Mouse (Mus musculus) naive thymus-derived CD4-positive, alpha-beta T cell, adult 2 months (primary cell): ENCODE measurements at regions not wholly inside any gene's neighbourhood (a gene's known extent, or its start where the extent isn't known, plus 50 kb on each side); places are given as distances from the start of the nearest gene placed in this dataset.
"Not testable (repeated sequence)": the region's sequence is repeated elsewhere in the genome, so short reads cannot be mapped to it uniquely, and the experiment has no call there.

ENCODE experiments used
- DNase-seq: peaks from one replicate; pipeline ENCODE4 v3.0.0-alpha.2; 2011; ENCODE audit warnings: low read depth

DNA sequence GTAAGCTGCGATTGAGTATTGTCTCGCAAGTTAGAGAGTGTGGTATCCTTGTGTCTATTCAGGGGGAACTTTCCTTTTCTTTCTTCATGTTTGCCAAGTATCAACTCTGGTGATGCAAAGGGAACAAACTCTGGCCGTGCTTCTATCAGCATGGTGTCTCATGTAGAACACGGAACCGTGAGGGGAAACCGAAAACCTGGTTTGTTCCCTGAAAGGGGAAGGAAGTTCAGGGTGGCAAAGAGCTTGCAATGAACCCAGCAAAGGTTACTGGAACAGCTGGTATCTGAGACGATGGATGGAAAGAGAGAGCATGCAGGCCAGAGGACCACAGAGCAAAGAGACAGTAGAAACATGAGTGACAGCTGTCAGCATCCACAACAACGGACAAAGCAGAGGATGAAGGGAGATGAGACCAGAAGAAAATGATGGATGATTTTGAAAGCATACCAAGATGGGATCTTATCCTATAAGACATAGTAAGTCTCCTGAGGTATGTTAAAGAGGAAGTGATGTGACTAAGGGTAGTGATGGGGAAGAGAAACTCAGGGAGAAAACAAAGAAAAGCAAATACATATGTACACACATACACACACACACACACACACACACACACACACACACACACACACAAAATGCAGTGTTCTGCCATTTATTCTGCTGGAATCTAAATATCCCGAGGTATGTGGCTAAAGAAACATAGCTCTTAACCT lies 199.8 kb upstream of the Peli2 start:
- DNase-seq, result no peak

DNA sequence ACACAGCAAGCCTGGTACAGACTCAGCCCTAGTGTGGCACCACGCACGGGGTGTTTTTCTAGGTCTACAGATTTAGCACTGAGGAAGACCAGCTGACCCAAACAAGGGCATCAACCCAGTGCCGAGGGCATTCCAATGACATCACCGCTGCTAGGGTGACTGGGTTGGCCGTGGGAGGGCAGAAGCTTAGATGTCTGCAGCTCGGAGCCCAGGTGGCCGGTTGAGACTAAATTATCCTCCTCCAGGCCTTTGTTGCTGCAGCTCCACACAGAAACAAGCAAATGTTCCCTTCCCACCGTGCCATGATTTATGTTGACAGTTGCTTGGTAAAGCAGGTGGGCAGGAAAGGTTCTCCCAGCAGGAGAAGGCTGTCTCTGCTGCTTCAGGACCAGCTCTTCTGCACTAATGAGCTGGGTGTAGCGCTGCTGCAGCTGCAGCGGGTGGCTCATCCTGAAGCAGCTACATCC lies 198.8 kb upstream of the Peli2 start:
- no peak for DNase-seq

DNA sequence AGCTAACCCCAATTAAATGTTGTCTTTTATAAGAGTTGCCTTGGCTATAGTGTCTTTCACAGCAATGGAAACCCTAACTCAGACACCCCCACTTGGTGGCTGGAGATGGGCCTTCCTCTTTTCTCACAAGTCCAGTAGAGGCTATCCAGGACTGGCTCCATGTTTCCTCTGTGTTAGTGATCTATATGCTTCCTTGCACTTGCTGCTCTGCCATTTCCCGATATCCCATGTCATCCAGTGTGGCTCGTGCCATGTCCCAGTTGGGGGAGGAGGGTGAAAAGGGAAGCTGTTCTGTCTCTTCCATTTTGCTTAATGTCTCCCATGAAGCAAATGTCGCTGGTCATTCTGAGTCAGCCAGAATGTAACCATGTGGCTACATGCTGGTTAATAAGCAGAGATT lies 194.2 kb upstream of the Peli2 start:
- DNase-seq, result no peak

DNA sequence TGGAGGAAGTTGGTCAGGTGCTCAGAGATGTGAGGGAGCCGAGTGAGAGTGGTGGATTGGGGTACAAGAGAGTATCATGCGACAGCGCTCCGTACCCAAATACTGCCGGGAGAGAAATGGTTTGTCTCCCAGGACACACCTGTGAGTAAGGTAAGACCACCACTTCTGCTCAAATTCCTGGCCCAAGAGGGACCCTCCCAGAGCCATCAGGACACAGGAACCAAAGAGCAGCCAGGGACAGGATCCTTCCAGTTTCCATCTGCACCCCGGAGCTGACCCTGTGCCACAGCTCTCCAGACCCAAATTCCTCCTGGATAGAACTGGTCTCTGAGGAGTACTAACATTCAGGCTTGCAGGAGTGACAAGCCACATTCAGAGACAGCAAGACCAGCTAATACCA lies 185.2 kb upstream of the Peli2 start:
- DNase-seq, result no peak

DNA sequence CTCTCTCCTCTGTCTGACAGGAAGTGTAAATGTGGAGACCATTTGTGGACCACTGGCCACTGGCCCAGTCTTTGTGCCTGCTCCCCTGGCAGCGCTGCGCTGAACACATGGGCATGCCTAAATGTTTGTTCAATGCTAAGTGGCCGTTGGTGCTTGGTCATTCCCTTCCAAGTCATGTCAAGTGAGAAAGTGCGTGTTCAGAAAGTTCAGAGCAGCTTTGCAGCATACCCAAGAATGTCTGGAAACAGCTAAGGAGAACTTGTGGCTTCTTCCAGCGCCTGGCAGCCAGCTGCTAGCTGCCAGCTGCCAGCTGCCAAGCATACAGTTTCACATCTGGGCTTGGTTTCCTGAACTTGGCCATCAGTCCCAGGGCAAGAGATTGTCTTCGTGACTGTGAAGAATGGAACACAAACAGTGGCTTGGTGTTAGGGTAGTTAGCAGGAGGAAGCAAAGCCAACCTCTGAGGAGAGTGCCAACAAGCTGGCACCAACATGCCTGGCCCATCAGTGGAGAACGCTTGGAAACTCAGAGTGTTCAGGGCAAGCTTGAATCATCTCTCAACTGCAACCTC lies 183.5 kb upstream of the Peli2 start:
- DNase-seq, result no peak

DNA sequence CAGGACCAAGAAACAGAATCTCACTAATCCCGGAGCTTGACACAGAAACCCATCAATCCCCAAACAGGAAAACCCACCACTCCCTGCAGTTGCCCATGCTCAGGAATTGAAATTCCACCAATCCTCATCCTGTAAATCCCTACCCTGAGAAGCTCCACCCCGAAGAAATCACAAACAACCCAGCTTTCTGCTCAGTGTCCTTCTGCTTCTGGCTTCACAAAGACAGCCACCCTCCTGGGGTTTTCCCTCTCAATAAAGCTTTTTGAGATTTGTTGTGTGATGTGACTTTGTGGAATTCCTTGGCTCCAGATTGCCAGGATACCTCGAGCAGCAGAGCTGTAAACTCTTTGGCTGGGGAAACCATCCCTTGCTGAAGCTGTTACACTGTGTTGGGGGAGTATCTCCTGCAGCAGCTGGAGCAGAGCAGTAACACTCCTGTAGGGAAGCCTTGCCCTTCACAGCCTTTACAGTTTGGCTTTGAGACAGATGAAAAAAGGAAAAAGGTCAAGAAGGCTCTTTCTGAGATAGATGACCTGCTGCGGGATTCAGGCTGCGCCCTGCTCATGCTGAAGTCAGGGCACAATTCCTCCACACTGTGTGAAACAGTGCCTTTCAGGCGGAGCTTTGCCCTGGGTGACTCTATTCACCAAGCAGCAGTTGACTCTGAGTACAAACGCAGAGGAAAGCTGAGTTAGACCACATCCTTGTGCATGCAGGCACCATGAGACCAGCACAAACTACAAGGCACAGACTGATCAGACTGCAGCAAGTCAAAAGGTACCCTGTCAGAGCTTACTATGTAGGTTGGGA lies 180.6 kb upstream of the Peli2 start:
- no peak for DNase-seq

DNA sequence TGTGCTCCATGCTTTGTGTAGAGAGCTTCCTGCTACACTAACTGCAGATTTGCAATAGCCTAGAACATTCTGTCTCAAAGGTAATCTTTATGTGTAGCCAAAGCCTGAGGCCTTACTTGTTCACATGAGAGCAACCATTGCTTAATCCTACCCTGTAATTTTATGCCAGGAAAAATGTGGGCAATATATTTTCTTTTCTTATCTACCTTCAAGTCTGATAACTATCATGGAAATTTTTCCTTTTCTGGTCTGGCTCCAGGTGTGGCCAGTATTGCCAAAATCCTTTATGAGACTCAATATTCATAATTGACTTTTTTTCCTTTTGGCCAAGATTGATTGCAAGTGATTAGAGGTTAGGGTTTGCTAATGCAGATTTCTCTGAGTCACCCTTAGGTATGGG lies 178.0 kb upstream of the Peli2 start:
- no peak for DNase-seq

DNA sequence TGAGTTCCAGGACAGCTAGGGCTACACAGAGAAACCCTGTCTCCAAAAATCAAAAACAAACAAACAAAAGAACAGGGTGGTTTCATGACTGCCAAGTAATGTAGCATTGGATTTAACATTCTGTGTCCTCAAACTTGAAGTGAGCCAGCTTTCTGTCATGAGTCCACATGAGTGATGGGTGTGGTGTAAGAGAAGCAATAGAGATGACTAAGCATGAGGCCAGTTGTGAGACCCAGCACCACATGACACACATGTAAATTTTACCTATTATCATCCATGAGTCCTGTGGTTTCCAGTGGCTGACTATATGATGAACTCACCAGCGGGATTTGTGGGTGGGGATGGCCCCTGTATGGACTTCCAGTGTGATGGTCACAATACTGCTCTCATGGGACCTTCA lies 176.0 kb upstream of the Peli2 start:
- no peak for DNase-seq

DNA sequence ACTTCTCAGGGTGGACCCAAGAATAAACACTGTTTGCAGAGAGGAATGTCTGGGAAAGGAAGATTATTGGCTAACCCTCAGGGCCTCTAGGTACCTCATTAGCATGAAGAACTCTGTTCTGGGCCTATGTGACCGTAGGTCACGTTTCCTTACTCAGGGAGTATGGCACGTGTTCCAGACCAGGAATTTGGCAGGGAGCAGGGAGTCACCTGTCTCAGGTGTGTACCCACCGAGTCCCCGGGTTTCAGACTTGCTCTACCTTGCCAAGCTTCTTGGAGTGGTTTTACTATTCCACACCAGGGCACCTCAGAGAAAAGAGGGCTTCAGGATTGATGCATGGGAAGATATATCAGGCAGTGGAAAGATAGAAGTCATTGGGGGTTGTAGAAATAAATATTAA lies 169.6 kb upstream of the Peli2 start:
- DNase-seq, result no peak

DNA sequence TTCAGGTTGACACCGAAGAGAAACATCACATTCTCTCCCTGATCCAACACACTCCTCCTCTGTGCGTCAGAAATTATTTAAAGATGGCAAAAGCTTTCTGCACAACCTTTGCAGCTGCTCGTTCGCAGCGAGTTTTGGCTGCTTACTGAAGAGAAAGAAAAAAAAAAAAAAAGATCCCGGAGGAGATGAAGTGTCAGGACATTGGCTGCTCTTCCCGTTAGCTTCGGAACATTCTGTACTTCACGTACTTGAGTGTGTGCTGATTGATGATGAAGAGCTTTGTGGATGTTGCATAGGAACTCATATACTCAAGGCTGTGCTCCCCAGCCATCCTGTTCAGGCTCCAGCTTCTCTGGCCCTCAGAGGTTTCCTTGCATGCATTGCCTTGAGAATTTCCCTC lies 162.5 kb upstream of the Peli2 start:
- DNase-seq, result no peak

DNA sequence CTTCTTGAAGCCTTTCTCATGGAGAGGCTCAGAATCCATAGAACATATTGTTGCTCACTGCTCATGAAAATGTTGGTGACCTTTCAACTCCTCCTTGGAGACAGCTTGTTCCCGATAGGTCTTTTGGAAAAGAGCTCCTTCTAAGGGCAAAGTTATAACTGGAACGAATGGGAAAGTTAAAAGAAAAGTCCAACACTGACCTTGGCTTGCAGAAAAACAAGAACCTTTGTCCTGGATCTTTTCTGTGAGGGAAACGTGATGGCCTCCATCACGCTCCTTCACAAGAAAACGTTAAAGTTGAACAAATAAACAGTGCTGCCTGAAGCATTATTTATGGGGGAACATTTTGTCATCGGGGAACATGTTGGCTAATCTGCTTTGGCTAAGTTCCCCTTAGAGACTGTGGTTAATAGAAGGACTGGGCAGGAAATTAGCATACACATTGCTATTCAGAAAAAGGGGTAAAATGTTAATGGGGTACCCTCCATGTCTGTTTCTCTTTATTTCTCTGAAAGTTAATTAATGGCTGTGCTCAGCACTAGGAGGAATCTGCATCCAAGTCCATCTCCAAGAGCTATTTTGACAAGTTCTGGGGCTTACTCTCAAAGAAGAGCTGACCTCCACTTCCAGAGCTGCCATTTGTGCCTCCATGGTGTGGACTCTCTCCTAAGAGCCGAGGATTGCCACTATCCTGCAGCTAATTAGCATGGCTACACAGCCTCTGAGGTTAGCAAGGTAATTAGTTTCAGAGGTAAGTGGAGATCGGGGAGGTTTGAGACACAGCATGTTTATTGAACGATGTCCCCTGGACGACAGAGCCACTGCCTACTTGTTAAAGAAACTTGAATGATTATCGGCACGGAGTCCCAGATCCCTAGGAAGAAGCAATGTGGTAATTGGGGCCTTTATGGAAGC lies 161.0 kb upstream of the Peli2 start:
- DNase-seq, result no peak

DNA sequence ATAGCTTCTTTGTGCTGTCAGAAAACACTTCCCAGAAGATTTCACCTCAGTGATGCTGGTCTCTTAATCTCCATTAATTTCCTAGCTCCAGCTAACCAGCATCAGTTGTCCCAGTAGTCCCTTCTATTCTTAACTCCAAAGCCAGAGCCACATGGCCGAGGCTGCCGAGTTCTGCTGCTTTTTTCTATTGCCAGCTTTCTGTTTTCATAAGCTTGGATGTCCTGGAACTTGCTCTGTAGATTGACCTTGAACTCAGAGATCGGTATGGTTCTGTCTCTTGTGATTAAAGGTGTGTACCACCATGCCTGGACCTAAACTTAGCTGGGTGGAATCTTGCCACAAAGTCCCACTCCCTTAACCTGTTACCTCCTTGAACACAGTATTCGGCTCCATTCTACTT lies 155.8 kb upstream of the Peli2 start:
- DNase-seq, result not testable (repeated sequence)

DNA sequence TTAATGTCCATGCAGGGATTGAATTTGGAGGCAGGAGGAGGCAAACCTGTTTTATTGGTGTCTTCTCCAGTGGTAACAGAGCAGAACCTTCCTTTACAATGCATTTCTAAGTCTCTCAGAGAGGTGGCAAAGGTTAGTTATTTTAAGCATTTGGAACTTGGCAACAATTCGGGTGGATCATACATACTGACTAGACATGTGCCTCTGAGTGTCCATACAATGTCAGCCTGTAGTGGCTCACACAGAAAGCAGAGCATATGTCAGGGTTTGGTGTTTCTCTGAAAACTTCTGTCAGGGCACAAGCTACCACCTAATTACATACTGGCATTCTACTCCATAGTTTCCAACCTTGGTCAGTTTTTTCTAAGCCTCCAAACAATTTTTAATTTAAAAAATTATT lies 150.8 kb upstream of the Peli2 start:
- DNase-seq, result no peak

DNA sequence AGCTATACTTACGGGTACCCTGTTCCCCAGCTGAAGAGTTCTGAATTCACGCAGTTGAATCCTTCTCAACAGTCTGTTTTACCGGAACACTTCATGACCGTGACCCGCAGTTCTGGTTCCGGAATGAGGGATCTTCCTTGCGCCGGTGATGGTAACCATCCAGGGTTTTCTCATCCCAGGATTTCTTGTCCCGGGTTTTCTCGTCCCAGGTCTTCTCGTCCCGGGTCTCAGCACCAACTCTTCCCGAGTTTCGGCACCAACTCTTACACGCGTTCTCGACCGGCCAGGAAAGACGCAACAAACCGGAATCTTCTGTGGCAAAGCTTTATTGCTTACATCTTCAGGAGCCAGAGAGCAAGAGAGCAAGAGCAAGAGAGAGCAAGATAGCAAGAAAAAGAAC lies 147.5 kb upstream of the Peli2 start:
- DNase-seq, result not testable (repeated sequence)

DNA sequence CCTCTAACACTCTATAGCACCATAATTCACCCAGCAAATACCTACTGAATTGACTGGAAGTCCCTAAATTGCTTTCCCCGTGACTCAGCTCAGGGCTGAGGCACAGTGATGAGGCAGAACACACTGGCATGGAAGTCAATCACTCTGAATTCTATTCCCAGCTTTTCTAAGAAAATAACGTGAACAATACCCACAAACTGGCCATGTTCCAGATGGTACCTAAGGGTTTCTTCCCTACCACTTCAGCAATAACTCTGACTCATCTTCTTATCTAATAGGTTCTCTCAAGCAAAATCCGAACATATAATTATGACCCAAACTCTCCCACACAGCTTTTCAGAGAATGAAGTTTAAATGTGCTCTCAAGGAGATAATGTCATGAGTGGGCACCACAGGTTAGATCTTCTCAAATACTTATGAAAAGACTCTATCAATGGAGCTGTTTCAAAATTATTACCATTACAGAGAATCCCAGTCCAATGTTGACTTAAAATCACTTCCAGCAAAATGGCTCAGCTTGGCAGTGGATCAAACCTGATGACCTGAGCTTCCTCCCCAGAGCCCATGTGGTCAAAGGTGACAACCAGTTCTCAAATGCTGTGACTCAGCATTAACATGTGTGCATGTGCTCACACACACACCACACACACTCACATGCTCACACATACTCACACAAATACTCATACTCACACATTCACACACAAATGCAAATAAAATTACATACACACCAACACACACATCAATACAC lies 137.5 kb upstream of the Peli2 start:
- DNase-seq, result no peak

DNA sequence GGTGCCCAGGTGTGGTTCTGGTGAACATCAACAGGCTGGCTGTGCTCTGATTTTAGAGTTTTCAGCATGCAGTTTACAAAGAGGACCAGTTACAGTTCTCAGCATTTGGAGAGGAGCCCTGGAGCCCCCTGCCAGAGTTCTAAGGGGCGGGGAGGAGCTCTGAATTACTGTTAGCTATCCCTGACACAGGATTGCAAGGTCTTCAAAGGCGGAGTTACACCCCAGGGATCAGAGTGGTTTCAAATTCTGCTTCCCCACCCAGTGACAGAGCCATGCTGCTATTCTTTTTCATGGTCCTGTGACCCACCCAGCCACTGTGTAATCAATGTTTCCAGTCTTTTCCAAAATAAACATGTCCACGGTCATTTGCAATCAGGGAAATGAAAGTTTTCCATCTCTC lies 134.1 kb upstream of the Peli2 start:
- no peak for DNase-seq

DNA sequence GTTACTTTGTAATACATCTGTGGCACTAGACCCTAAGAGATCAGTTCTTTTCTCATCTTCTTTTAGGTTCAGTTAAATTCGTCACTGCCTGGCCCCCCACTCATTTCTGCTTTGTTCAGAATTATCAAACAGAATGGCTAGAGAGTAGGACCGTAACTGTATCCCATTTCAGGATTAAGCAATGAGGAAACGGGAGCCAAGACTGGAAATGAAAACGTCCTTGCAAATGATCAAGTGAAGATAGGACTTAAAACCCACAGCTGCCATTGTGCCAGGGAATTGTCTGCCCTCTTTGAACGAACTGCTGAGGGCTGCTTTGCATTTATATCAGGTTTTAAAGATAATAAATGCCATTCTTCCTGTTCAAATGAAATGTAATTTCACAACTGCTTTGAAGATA lies 133.7 kb upstream of the Peli2 start:
- DNase-seq, result no peak

DNA sequence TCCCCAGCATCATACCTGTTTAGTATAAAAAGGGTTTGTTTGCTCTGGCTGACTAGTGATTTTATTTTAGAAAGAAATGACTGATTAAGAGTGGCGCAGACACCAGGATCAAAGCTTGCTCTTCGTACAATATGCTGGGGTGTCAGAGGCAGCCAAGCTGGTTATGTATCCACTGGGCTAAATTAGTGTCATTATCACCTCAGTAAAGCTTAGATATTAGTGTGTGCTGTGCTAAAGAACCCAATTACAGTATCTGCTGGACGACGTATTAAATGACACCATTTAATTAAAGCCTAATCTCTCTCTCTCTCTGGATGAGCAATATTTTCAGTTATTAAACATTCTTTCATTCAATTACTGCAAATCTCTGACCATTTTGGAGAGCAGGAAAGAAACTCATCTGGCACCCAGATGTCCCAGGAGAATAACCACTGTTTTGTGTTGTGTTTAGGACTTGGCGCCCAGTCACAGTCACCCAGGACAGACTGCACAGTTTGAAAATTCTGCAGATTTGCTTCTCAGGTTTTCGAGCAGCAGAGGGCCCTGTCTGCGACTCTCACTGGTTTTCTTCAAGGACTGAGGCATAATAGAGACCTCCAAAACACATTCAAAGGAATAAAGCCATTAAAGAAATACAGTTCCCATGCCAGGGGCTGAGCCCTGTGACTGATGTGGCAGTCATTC lies 133.1 kb upstream of the Peli2 start:
- no peak for DNase-seq

DNA sequence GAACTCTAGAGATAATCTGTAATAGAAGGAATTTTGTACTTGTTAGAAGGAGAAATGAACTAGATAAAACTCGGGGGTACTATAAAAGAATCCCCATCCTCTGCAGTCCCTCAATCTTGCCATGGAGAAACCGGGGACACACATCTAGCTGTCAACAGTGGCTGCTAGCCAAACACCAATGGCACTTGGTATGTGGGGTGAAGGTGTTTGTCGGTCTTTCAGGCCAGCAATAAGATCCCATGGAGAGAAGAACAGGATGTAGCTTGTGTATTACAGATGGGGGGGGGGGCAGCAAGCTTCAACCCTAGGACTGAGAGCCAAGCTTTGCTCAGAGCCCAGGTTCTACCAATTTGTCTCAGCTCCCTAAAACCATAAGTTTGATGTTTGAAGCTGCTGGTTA lies 132.5 kb upstream of the Peli2 start:
- DNase-seq, result no peak

DNA sequence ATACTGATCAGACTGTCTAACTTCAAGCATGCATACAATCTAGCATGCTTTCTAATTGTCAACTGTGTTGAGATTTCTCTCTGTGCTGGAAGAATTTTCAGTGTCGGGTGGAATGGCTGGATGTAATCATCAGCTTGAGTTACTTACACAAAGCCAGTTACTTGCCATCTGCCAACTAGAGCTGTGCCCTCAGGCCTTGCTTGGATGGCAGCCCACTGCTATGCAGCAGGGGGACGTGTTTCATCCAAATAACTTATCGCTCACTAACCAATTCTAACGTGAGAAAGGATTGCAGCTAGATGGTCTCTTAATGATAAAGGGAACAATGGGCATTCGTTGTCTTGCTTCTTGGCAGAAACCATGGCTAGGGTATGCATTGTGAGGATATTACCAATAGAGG lies 131.3 kb upstream of the Peli2 start:
- DNase-seq, result no peak

DNA sequence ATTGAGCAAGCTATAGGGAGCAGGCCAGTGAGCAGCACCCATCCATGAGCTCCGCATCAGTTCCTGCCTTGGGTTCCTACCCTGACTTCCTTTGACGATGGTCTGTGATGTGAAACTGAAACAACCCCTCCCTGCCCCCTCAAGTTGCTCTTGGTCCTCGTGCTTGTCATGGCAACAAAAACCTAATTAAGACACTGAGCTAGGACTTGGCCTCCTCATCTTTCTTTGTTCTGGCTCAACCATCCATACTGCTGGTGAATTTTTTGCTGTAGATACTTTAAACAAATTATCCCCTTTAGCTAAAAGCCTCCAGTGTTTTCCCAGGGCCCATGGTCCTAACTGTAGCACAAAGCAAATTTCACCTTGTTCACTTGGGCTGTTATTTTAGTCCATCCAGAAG lies 129.9 kb upstream of the Peli2 start:
- no peak for DNase-seq
